Mouse (Mus musculus): ENCODE results near the gene Nphp4. TPM values are rescaled to one million over a fixed set of nuclear protein-coding genes. Genes with fewer than 3 reads are reported as not detected.

Gene Nphp4
- polyA plus RNA-seq, 1 experiment = 2.2 TPM

GRCm38 (mm10) chr4:152583616-152584015, 107.1 kb downstream of the Nphp4 start:
- TF ChIP-seq POLR2A (IDR thresholded peaks at IDR 0.05; ENCODE audit: low read depth, low read length) (no peak), CTCF (conservative IDR thresholded peaks at IDR 0.05; ENCODE audit: insufficient read depth, insufficient read length, low read depth, low read length) (no peak)
- no peak for DNase-seq
- Histone ChIP-seq H3K4me3 (ENCODE audit: insufficient read depth, low read depth, low read length) (no peak overlapping the region), H3K36me3 (ENCODE audit: control insufficient read depth, insufficient read depth, low read length) (no peaks in the 10 kb centered on the region), H3K27me3 (replicated peaks; ENCODE audit: control insufficient read depth, insufficient read depth, low read length) (no peaks in the 10 kb centered on the region), H3K27ac (ENCODE audit: insufficient read depth, low read depth, low read length) (no peak overlapping the region), H3K4me1 (ENCODE audit: control insufficient read depth, insufficient read depth, low read length) (no peaks in the 10 kb centered on the region)
- 68% methylated on average over 6 of the region's 6 CpGs for WGBS

- no peak for DNase-seq
Observed at GRCm38 (mm10) chr4:152585526-152585925, 109.0 kb downstream of the Nphp4 start.

GRCm38 (mm10) chr4:152586175-152586574, 109.7 kb downstream of the Nphp4 start:
- no peak for TF ChIP-seq POLR2A (IDR thresholded peaks at IDR 0.05; ENCODE audit: low read depth, low read length)
- no peak for TF ChIP-seq CTCF (conservative IDR thresholded peaks at IDR 0.05; ENCODE audit: insufficient read depth, insufficient read length, low read depth, low read length)
- 25% methylated on average over 4 of the region's 4 CpGs for WGBS

More at GRCm38 (mm10) chr4:152585526-152585925, 109.0 kb downstream of the Nphp4 start:
- Histone ChIP-seq H3K4me3 (ENCODE audit: insufficient read depth, low read depth, low read length) (no peak overlapping the region), H3K4me1 (ENCODE audit: control insufficient read depth, insufficient read depth, low read length) (no peaks in the 10 kb centered on the region), H3K27ac (ENCODE audit: insufficient read depth, low read depth, low read length) (no peak overlapping the region), H3K27me3 (replicated peaks; ENCODE audit: control insufficient read depth, insufficient read depth, low read length) (no peaks in the 10 kb centered on the region), H3K36me3 (ENCODE audit: control insufficient read depth, insufficient read depth, low read length) (no peaks in the 10 kb centered on the region)
- TF ChIP-seq CTCF (conservative IDR thresholded peaks at IDR 0.05; ENCODE audit: insufficient read depth, insufficient read length, low read depth, low read length) (no peak), POLR2A (IDR thresholded peaks at IDR 0.05; ENCODE audit: low read depth, low read length) (no peak)
- 57% methylated on average over 15 of the region's 15 CpGs for WGBS

GRCm38 (mm10) chr4:152604285-152604684, 127.8 kb downstream of the Nphp4 start:
- H3K36me3 ChIP-seq (ENCODE audit: control insufficient read depth, insufficient read depth, low read length) = no peaks in the 10 kb centered on the region
- 79% methylated on average over 5 of the region's 5 CpGs for WGBS
- DNase-seq = no peak
- no peak for TF ChIP-seq POLR2A (IDR thresholded peaks at IDR 0.05; ENCODE audit: low read depth, low read length)
- H3K4me3 ChIP-seq (ENCODE audit: insufficient read depth, low read depth, low read length) = no peak overlapping the region
- H3K4me1 ChIP-seq (ENCODE audit: control insufficient read depth, insufficient read depth, low read length) = no peaks in the 10 kb centered on the region
- no peaks in the 10 kb centered on the region for H3K27me3 ChIP-seq (replicated peaks; ENCODE audit: control insufficient read depth, insufficient read depth, low read length)
- no peak overlapping the region for H3K27ac ChIP-seq (ENCODE audit: insufficient read depth, low read depth, low read length)

More at GRCm38 (mm10) chr4:152586175-152586574, 109.7 kb downstream of the Nphp4 start:
- Histone ChIP-seq H3K27ac (ENCODE audit: insufficient read depth, low read depth, low read length) (no peak overlapping the region), H3K4me3 (ENCODE audit: insufficient read depth, low read depth, low read length) (no peak overlapping the region), H3K4me1 (ENCODE audit: control insufficient read depth, insufficient read depth, low read length) (no peaks in the 10 kb centered on the region), H3K27me3 (replicated peaks; ENCODE audit: control insufficient read depth, insufficient read depth, low read length) (no peaks in the 10 kb centered on the region), H3K36me3 (ENCODE audit: control insufficient read depth, insufficient read depth, low read length) (no peaks in the 10 kb centered on the region)
- DNase-seq = peak; percentile 52

- Histone ChIP-seq H3K4me1 (ENCODE audit: control insufficient read depth, insufficient read depth, low read length) (no peaks in the 10 kb centered on the region), H3K36me3 (ENCODE audit: control insufficient read depth, insufficient read depth, low read length) (no peaks in the 10 kb centered on the region), H3K27me3 (replicated peaks; ENCODE audit: control insufficient read depth, insufficient read depth, low read length) (no peaks in the 10 kb centered on the region), H3K27ac (ENCODE audit: insufficient read depth, low read depth, low read length) (no peak overlapping the region), H3K4me3 (ENCODE audit: insufficient read depth, low read depth, low read length) (no peak overlapping the region)
- 85% methylated on average over 2 of the region's 2 CpGs for WGBS
- TF ChIP-seq POLR2A (IDR thresholded peaks at IDR 0.05; ENCODE audit: low read depth, low read length) (no peak), CTCF (conservative IDR thresholded peaks at IDR 0.05; ENCODE audit: insufficient read depth, insufficient read length, low read depth, low read length) (no peak)
- no peak for DNase-seq
Observed at GRCm38 (mm10) chr4:152609196-152609595, 132.7 kb downstream of the Nphp4 start.

GRCm38 (mm10) chr4:152610026-152610425, 133.5 kb downstream of the Nphp4 start:
- no peak for DNase-seq
- H3K4me1 ChIP-seq (ENCODE audit: control insufficient read depth, insufficient read depth, low read length) = no peaks in the 10 kb centered on the region
- WGBS = 71% methylated on average over 9 of the region's 9 CpGs

More at GRCm38 (mm10) chr4:152610026-152610425, 133.5 kb downstream of the Nphp4 start:
- Histone ChIP-seq H3K27ac (ENCODE audit: insufficient read depth, low read depth, low read length) (no peak overlapping the region), H3K27me3 (replicated peaks; ENCODE audit: control insufficient read depth, insufficient read depth, low read length) (no peaks in the 10 kb centered on the region), H3K36me3 (ENCODE audit: control insufficient read depth, insufficient read depth, low read length) (no peaks in the 10 kb centered on the region), H3K4me3 (ENCODE audit: insufficient read depth, low read depth, low read length) (no peak overlapping the region)
- TF ChIP-seq CTCF (conservative IDR thresholded peaks at IDR 0.05; ENCODE audit: insufficient read depth, insufficient read length, low read depth, low read length) (no peak), POLR2A (IDR thresholded peaks at IDR 0.05; ENCODE audit: low read depth, low read length) (no peak)

Other genes starting within 250 kb of the Nphp4 start
- gene Gpr153, start 202.5 kb upstream of the Nphp4 start, polyA plus RNA-seq (2012; rRNA removed) = 6.9 and 9.5 TPM in 2 replicates
- gene Hes3, start 185.0 kb upstream of the Nphp4 start, polyA plus RNA-seq (2012; rRNA removed) = not detected in 2 replicates
- gene Icmt, start 179.5 kb upstream of the Nphp4 start, polyA plus RNA-seq (2012; rRNA removed) = 31.2 and 32.5 TPM in 2 replicates
- 0.19 and 0.67 TPM in 2 replicates for gene Rnf207, start 157.7 kb upstream of the Nphp4 start, polyA plus RNA-seq (2012; rRNA removed)
- gene Rpl22, start 151.0 kb upstream of the Nphp4 start, polyA plus RNA-seq (2012; rRNA removed) = 45.4 and 90.1 TPM in 2 replicates
- gene Chd5, start 138.1 kb upstream of the Nphp4 start, polyA plus RNA-seq (2012; rRNA removed) = 0.16 and 0.34 TPM in 2 replicates
- gene Kcnab2, start 1.2 kb downstream of the Nphp4 start, polyA plus RNA-seq (2012; rRNA removed) = 4.6 and 6.1 TPM in 2 replicates